Mouse (Mus musculus): ENCODE measurements at regions not wholly inside any gene's neighbourhood (a gene's known extent, or its start where the extent isn't known, plus 50 kb on each side); places are given as distances from the start of the nearest gene placed in this dataset.

DNA sequence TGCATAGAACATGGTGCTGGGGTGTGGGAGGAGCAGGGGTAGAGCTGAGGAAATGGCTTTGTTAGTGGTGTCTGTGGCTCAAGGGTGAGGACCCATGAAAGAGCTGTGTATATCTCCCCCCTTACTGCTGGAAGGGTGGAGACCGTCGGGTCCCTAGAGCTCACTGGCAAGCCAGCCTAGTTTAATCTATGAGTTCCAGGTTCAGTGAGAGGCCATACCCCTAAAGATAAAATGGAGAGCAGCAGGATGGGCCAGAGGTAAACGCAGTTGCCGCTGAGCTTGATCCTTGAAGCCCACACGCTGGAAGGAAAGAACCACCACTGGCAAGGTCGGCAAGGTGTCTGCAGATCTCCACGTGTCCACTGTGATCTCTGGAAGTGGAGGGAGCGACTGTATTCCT lies 164.1 kb upstream of the Stt3b start:
- Histone ChIP-seq H3K36me3 (ENCODE audit: control insufficient read depth, insufficient read depth, low read length) (no peaks in the 10 kb centered on the region), H3K4me1 (replicated peaks; ENCODE audit: control insufficient read depth, insufficient read depth, low read length) (peaks cover 31% of the 10 kb centered on the region), H3K27me3 (ENCODE audit: control insufficient read depth, insufficient read depth, low read length) (no peaks in the 10 kb centered on the region), H3K4me3 (ENCODE audit: control insufficient read depth, insufficient read depth, low read length) (no peak overlapping the region), H3K27ac (ENCODE audit: control insufficient read depth, insufficient read depth, low read length) (peak overlapping the region; percentile 7; the same call in 1 of the 2 replicates)
- TF ChIP-seq POLR2A (IDR thresholded peaks at IDR 0.05; ENCODE audit: control insufficient read depth, extremely low read depth, insufficient read depth, low read length, poor library complexity), result no peak
- TF ChIP-seq CTCF (IDR thresholded peaks at IDR 0.05; ENCODE audit: borderline replicate concordance, control insufficient read depth, extremely low read depth, insufficient read depth, low read length, poor library complexity), result no peak
- 76% methylated on average over 8 of the region's 8 CpGs for WGBS
- DNase-seq, result no peak

DNA sequence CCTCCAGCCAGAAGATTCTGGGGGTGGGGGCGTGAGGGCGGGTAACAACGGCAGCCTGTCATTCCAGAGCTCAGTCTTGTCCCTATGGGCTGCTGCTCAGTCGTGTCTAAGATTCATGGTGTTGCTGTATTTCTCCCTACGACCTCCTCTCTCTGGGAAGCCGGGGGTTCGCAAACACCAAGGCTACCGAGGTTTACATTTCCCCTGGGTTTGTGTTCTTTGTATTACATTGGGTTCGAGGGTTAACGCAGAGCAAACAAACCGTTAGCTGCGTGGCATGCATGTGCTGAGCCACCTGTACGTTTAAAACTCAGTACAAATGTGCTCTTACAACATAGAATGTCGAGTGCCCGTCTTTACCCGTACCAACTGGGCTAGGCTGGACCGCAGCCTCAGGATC lies 166.0 kb upstream of the Stt3b start:
- DNase-seq, result no peak
- Histone ChIP-seq H3K27me3 (ENCODE audit: control insufficient read depth, insufficient read depth, low read length) (no peaks in the 10 kb centered on the region), H3K27ac (ENCODE audit: control insufficient read depth, insufficient read depth, low read length) (no peak overlapping the region), H3K36me3 (ENCODE audit: control insufficient read depth, insufficient read depth, low read length) (no peaks in the 10 kb centered on the region), H3K4me1 (replicated peaks; ENCODE audit: control insufficient read depth, insufficient read depth, low read length) (peaks cover 25% of the 10 kb centered on the region), H3K4me3 (ENCODE audit: control insufficient read depth, insufficient read depth, low read length) (no peak overlapping the region)
- 92% methylated on average over 17 of the region's 17 CpGs for WGBS
- TF ChIP-seq CTCF (IDR thresholded peaks at IDR 0.05; ENCODE audit: borderline replicate concordance, control insufficient read depth, extremely low read depth, insufficient read depth, low read length, poor library complexity), result no peak
- no peak for TF ChIP-seq POLR2A (IDR thresholded peaks at IDR 0.05; ENCODE audit: control insufficient read depth, extremely low read depth, insufficient read depth, low read length, poor library complexity)

DNA sequence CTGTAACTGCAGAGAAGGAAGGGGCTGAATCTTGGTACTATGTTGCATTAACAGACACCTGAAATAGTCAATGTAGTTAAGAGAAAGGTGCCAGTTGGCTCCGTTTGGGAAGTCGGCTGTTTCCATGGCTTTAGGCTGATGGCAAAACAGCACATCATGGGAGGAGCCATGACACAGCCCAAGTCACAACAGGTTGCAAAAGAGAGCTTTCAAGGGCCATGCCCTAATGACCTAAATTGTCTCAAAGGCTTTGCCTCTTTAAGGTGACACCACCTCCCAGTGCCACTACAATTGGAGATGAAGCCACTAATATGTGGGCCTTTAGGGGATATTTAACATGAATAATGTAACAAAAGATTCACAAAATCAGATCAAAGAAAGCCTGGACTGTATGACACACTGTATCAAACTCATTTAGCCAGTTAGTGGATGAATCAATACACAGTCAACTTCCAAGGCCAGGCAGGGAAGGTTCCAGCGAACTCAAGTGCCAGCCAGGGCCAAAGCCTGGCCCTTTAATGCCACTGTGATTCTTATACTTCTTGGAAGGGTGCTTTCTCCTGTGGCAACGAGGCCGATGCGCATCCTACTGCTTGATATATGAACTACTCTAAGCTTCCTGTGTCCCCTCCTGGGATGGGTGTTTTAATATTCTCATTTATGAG lies 167.5 kb upstream of the Stt3b start:
- WGBS, result 98% methylated on average over 6 of the region's 6 CpGs
- Histone ChIP-seq H3K4me3 (ENCODE audit: control insufficient read depth, insufficient read depth, low read length) (no peak overlapping the region), H3K27ac (ENCODE audit: control insufficient read depth, insufficient read depth, low read length) (no peak overlapping the region), H3K4me1 (replicated peaks; ENCODE audit: control insufficient read depth, insufficient read depth, low read length) (peaks cover 21% of the 10 kb centered on the region), H3K36me3 (ENCODE audit: control insufficient read depth, insufficient read depth, low read length) (no peaks in the 10 kb centered on the region), H3K27me3 (ENCODE audit: control insufficient read depth, insufficient read depth, low read length) (no peaks in the 10 kb centered on the region)
- no peak for DNase-seq
- TF ChIP-seq POLR2A (IDR thresholded peaks at IDR 0.05; ENCODE audit: control insufficient read depth, extremely low read depth, insufficient read depth, low read length, poor library complexity), result no peak
- no peak for TF ChIP-seq CTCF (IDR thresholded peaks at IDR 0.05; ENCODE audit: borderline replicate concordance, control insufficient read depth, extremely low read depth, insufficient read depth, low read length, poor library complexity)

DNA sequence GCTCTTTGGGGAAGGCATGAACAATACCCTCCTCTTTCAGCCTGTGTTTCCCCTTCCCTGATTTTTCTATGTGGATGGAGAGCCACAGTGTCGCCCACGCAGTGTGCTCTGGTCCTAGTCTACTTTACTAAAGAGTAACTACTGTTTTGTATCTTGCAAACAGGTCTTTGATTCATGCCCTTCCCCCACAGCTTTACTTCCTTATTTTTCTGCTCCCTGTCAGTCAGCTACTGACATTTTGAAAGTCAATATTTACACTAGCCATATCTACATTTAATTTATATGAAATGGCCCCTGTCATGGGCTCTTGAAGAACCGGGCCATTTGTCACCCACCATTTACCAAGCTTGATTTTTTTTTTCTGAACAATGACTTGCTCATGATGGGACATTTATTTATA lies 168.7 kb upstream of the Stt3b start:
- H3K27ac ChIP-seq (ENCODE audit: control insufficient read depth, insufficient read depth, low read length), result no peak overlapping the region
- H3K36me3 ChIP-seq (ENCODE audit: control insufficient read depth, insufficient read depth, low read length), result no peaks in the 10 kb centered on the region
- 48% methylated on average over 3 of the region's 3 CpGs for WGBS
- TF ChIP-seq CTCF (IDR thresholded peaks at IDR 0.05; ENCODE audit: borderline replicate concordance, control insufficient read depth, extremely low read depth, insufficient read depth, low read length, poor library complexity) (no peak), POLR2A (IDR thresholded peaks at IDR 0.05; ENCODE audit: control insufficient read depth, extremely low read depth, insufficient read depth, low read length, poor library complexity) (no peak)
- no peak for DNase-seq
- no peaks in the 10 kb centered on the region for H3K27me3 ChIP-seq (ENCODE audit: control insufficient read depth, insufficient read depth, low read length)
- H3K4me1 ChIP-seq (replicated peaks; ENCODE audit: control insufficient read depth, insufficient read depth, low read length), result peaks cover 25% of the 10 kb centered on the region
- no peak overlapping the region for H3K4me3 ChIP-seq (ENCODE audit: control insufficient read depth, insufficient read depth, low read length)

DNA sequence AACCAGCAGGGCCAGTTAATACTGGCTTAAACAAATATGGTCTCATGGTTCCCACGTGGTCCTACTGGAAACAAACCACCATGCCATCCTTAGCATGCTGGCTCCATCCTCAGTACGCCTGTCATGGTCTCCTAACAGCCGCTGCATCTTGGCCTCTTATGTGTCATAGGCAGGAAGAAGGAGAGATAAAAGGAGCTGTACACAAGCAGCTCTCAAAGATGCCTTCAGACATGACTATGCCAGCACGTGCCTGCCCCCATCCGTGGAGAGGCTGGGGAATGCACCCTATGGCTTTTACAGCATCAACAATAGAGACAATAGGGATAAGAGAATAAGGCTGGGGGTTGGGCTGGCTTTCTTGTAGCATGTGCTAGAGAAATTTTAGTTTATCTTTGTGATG lies 171.0 kb upstream of the Stt3b start:
- Histone ChIP-seq H3K27ac (ENCODE audit: control insufficient read depth, insufficient read depth, low read length) (no peak overlapping the region), H3K27me3 (ENCODE audit: control insufficient read depth, insufficient read depth, low read length) (no peaks in the 10 kb centered on the region), H3K4me3 (ENCODE audit: control insufficient read depth, insufficient read depth, low read length) (no peak overlapping the region), H3K4me1 (replicated peaks; ENCODE audit: control insufficient read depth, insufficient read depth, low read length) (peaks cover 19% of the 10 kb centered on the region), H3K36me3 (ENCODE audit: control insufficient read depth, insufficient read depth, low read length) (no peaks in the 10 kb centered on the region)
- WGBS, result 84% methylated on average over 5 of the region's 5 CpGs
- no peak for DNase-seq
- TF ChIP-seq CTCF (IDR thresholded peaks at IDR 0.05; ENCODE audit: borderline replicate concordance, control insufficient read depth, extremely low read depth, insufficient read depth, low read length, poor library complexity) (no peak), POLR2A (IDR thresholded peaks at IDR 0.05; ENCODE audit: control insufficient read depth, extremely low read depth, insufficient read depth, low read length, poor library complexity) (no peak)

DNA sequence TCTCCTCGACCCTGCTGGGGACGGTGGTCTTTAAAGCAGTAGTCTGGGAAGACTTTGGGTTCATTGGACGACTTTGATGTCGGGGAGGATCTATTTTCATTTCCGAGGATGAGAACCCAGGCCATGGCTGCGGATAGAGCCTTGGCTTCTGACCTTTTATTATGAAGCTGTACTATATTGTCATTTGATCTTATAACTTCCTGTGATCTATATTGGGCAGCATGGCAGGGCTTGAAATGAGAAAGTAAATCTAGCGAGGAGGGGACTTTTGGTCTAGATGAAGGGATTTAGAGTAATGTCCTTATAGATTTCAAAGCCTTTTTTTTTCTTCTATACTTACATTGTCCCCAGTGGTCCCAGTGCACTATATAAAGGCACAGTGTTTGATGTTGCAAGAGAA lies 172.8 kb upstream of the Stt3b start:
- 94% methylated on average over 7 of the region's 7 CpGs for WGBS
- TF ChIP-seq POLR2A (IDR thresholded peaks at IDR 0.05; ENCODE audit: control insufficient read depth, extremely low read depth, insufficient read depth, low read length, poor library complexity) (no peak), CTCF (IDR thresholded peaks at IDR 0.05; ENCODE audit: borderline replicate concordance, control insufficient read depth, extremely low read depth, insufficient read depth, low read length, poor library complexity) (no peak)
- no peaks in the 10 kb centered on the region for H3K36me3 ChIP-seq (ENCODE audit: control insufficient read depth, insufficient read depth, low read length)
- no peaks in the 10 kb centered on the region for H3K27me3 ChIP-seq (ENCODE audit: control insufficient read depth, insufficient read depth, low read length)
- no peak overlapping the region for H3K4me3 ChIP-seq (ENCODE audit: control insufficient read depth, insufficient read depth, low read length)
- peaks cover 19% of the 10 kb centered on the region for H3K4me1 ChIP-seq (replicated peaks; ENCODE audit: control insufficient read depth, insufficient read depth, low read length)
- no peak overlapping the region for H3K27ac ChIP-seq (ENCODE audit: control insufficient read depth, insufficient read depth, low read length)
- DNase-seq, result no peak

DNA sequence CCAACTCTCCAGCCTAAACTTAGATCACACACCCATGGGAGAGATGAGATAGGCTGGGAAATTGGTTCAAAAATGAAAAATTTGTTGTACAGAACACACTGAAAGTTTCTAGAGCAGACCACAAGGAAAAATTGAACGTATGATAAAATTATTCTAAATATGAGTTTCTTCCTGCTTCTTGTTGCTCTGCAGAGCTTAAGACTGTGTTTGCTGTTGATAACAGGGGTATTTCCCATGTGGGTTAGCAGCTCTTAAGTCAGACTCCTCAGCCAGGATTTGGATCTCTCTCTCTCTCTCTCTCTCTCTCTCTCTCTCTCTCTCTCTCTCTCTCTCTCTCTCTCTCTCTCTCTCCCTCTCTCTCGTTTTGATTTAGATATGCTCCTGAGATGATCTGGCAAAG lies 173.5 kb upstream of the Stt3b start:
- H3K4me3 ChIP-seq (ENCODE audit: control insufficient read depth, insufficient read depth, low read length), result no peak overlapping the region
- H3K27ac ChIP-seq (ENCODE audit: control insufficient read depth, insufficient read depth, low read length), result no peak overlapping the region
- H3K4me1 ChIP-seq (replicated peaks; ENCODE audit: control insufficient read depth, insufficient read depth, low read length), result peaks cover 15% of the 10 kb centered on the region
- no peaks in the 10 kb centered on the region for H3K27me3 ChIP-seq (ENCODE audit: control insufficient read depth, insufficient read depth, low read length)
- H3K36me3 ChIP-seq (ENCODE audit: control insufficient read depth, insufficient read depth, low read length), result no peaks in the 10 kb centered on the region
- no peak for TF ChIP-seq POLR2A (IDR thresholded peaks at IDR 0.05; ENCODE audit: control insufficient read depth, extremely low read depth, insufficient read depth, low read length, poor library complexity)
- no peak for TF ChIP-seq CTCF (IDR thresholded peaks at IDR 0.05; ENCODE audit: borderline replicate concordance, control insufficient read depth, extremely low read depth, insufficient read depth, low read length, poor library complexity)
- WGBS, result 51% methylated on average over 2 of the region's 2 CpGs
- DNase-seq, result no peak
